Mouse (Mus musculus): ENCODE measurements around the gene Krtap5-4.

- TF ChIP-seq POLR2A (IDR thresholded peaks at IDR 0.05; ENCODE audit: borderline replicate concordance, extremely low read depth, low read depth, low read length) (no peak), CTCF (IDR thresholded peaks at IDR 0.05; ENCODE audit: insufficient read depth, low read length) (no peak)
Measured at GRCm38 (mm10) chr7:142340269-142340970, 37.1 kb downstream of the Krtap5-4 start.
